Mouse (Mus musculus) olfactory bulb, adult 2 months (tissue): ENCODE data around the gene Slc41a2.

Experiments used
- CTCF ChIP-seq: fragments of 200-500 bp; IDR thresholded peaks from 2 replicates; pipeline ENCODE4 v1.5.1; 2012; ENCODE audit warnings: low read depth, mild to moderate bottlenecking, low read length, moderate library complexity; ENCODE audit not compliant: insufficient read depth
- POLR2A ChIP-seq: fragments of 200-500 bp; IDR thresholded peaks from 2 replicates; pipeline ENCODE4 v1.6.1; 2012; ENCODE audit warnings: mild to moderate bottlenecking, low read depth, low read length, moderate library complexity; ENCODE audit not compliant: insufficient read depth

GRCm38 (mm10) chr10:83361643-83362382 is 24.1 kb upstream of the Slc41a2 start:
- TF ChIP-seq POLR2A (no peak), CTCF (no peak)
